8 mouse cellular contexts compared by ENCODE assay signal in the genomic region with DNA sequence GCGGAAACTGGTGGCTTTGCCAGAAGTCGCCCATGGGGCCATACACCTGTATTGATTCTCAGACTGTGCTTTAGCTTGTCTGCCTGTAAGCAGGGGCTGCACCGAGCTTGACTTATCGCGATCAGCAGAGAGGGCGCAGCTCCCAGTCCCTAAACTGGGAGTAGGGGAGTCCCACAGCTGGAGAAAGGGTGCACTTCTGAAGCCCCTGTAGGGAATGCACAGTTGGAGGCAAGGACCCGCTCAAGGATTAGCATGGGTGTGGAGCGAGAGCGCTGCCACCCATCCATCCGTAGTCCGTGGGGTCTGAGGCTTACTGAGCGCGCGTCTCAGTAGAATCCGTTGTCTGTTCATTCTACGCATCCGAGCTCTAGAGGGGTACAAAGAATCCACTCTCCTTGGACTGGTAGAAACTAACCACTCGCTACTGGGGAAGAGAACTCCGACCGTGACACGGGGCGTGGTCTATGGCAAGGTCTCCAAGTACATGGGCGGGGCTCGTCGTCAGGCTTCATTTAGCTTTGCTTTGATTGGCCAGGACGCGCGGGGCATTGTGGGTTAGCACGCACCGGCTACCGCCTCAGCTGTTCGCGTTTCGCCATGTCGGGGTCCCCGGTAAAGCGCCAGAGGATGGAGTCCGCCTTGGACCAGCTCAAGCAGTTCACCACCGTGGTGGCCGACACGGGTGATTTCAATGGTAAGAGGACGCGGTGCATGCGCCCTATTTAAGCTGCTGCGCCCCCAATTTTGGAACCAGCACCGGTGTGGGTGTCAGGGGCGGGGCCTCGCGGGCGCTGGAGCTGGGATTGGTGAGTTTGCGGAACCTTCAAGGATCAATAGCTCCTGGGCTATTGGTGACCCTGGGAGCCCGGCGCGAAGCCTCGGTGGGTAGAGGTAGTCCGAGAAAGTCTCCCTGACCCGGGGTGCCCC. TPM values are rescaled to one million over a fixed set of nuclear protein-coding genes. Genes with fewer than 3 reads are reported as not detected.
DNase-seq lines count a peak whose midpoint lies in the region; ATAC-seq and TF ChIP-seq lines count a peak whose summit lies in the region.

Gene Taldo1, plus strand, starts transcription at position 575 of the 927 bp plus-strand sequence.

- H3K9ac ChIP-seq in MEL (ENCODE audit: control insufficient read depth, low read depth, low read length, poor library complexity, severe bottlenecking): peak within 1 kb of the TSS; percentile 74
- H3K9ac ChIP-seq in lung, postnatal 0 days (replicated peaks; ENCODE audit: low read depth): peak within 1 kb of the TSS; percentile 54

- H3K36me3 ChIP-seq in MEL (ENCODE audit: control insufficient read depth in 1 of 2, insufficient read depth in 2 of 2, low read length in 2 of 2): peaks cover 10 to 49% of the 10 kb centered on the region in 2 experiments
- peaks cover 16% of the 10 kb centered on the region for H3K36me3 ChIP-seq in hindbrain, embryonic 10.5 days
- H3K36me3 ChIP-seq in lung, postnatal 0 days (ENCODE audit: insufficient read depth, low read length): 0 out of 2 replicates have a peak, but pooled peaks cover 9% of the 10 kb centered on the region

- no peak for TF ChIP-seq RAD21 in MEL (IDR thresholded peaks at IDR 0.05; ENCODE audit: low read depth, low read length)

- TF ChIP-seq POLR2A in MEL (IDR thresholded peaks at IDR 0.05; ENCODE audit: control insufficient read depth in 1 of 2, insufficient read depth in 1 of 2, low read depth in 1 of 2, low read length in 2 of 2, poor library complexity in 1 of 2): peak; percentile 59 to 87; a peak in 3 of 4 replicates

- peak within 1 kb of the TSS; percentile 77 to 78 for H3K4me3 ChIP-seq in MEL (ENCODE audit: control insufficient read depth in 1 of 2, insufficient read depth in 1 of 2, low read depth in 2 of 2, low read length in 2 of 2)
- H3K4me3 ChIP-seq in hindbrain, embryonic 10.5 days: peak within 1 kb of the TSS; percentile 80
- peak within 1 kb of the TSS; percentile 63 for H3K4me3 ChIP-seq in lung, postnatal 0 days (ENCODE audit: low read depth, low read length)

- peaks cover 25% of the 10 kb centered on the region for H3K79me2 ChIP-seq in MEL (ENCODE audit: control insufficient read depth, insufficient read depth, low read length, poor library complexity)

- peaks cover 15 to 37% of the 10 kb centered on the region in 2 experiments for H3K4me1 ChIP-seq in MEL (ENCODE audit: control insufficient read depth in 1 of 2, insufficient read depth in 2 of 2, low read length in 2 of 2)
- peaks cover 22% of the 10 kb centered on the region for H3K4me1 ChIP-seq in hindbrain, embryonic 10.5 days (replicated peaks)
- H3K4me1 ChIP-seq in lung, postnatal 0 days (ENCODE audit: insufficient read depth, low read depth, low read length): peaks cover 8% of the 10 kb centered on the region; the same call in 1 of the 2 replicates

- TF ChIP-seq CTCF in MEL (IDR thresholded peaks at IDR 0.05 in 2 of 3, conservative IDR thresholded peaks at IDR 0.05 in 1 of 3; ENCODE audit: control insufficient read depth in 1 of 3, insufficient read depth in 1 of 3, low read depth in 2 of 3, low read length in 3 of 3, poor library complexity in 1 of 3, severe bottlenecking in 1 of 3): no peak
- no peak for TF ChIP-seq CTCF in lung, postnatal 0 days (IDR thresholded peaks at IDR 0.05)

- peak within 1 kb of the TSS; percentile 87 for H3K4me2 ChIP-seq in lung, postnatal 0 days (replicated peaks; ENCODE audit: low read depth, low read length)

- no peaks in the 10 kb centered on the region for H3K9me3 ChIP-seq in MEL (replicated peaks; ENCODE audit: insufficient read depth, low read length)
- H3K9me3 ChIP-seq in hindbrain, embryonic 10.5 days: no peaks in the 10 kb centered on the region
- no peaks in the 10 kb centered on the region for H3K9me3 ChIP-seq in lung, postnatal 0 days (ENCODE audit: low read length)

- H3K27ac ChIP-seq in MEL (ENCODE audit: control insufficient read depth, low read depth, low read length): peak within 1 kb of the TSS; percentile 97
- H3K27ac ChIP-seq in hindbrain, embryonic 10.5 days: peak within 1 kb of the TSS; percentile 89
- peak within 1 kb of the TSS; percentile 75 for H3K27ac ChIP-seq in lung, postnatal 0 days (ENCODE audit: low read length)

- DNase-seq in MEL (ENCODE audit: low read depth, low spot score): peak; percentile 99
- DNase-seq in cerebellum, adult 8-10 months: peak; percentile 94
- DNase-seq in hindbrain, embryonic 10.5 days (ENCODE audit: low spot score): peak; percentile 97
- DNase-seq in layer of hippocampus, adult 9-11 months: peak; percentile 96
- DNase-seq in lung, postnatal 0 days (ENCODE audit: low spot score): peak; percentile 98
- peak; percentile 88 for DNase-seq in ovary, postnatal 14 days (ENCODE audit: low spot score)
- DNase-seq in thymus, postnatal 14 days: peak; percentile 98

- no peaks in the 10 kb centered on the region for H3K27me3 ChIP-seq in MEL (ENCODE audit: control insufficient read depth in 1 of 2, insufficient read depth in 2 of 2, low read length in 2 of 2)
- H3K27me3 ChIP-seq in hindbrain, embryonic 10.5 days (ENCODE audit: insufficient read depth, poor library complexity, severe bottlenecking): peaks cover 9% of the 10 kb centered on the region; the same call in 1 of the 2 replicates
- H3K27me3 ChIP-seq in lung, postnatal 0 days (replicated peaks; ENCODE audit: insufficient read depth, low read length): no peaks in the 10 kb centered on the region

- WGBS in hindbrain, embryonic 10.5 days: under 1% methylated on average over 57 of the region's 57 CpGs
- WGBS in lung, postnatal 0 days: under 1% methylated on average over 57 of the region's 57 CpGs

- TF ChIP-seq EP300 in MEL (IDR thresholded peaks at IDR 0.05; ENCODE audit: low read depth in 1 of 2, low read length in 2 of 2): no peak
- TF ChIP-seq EP300 in lung, postnatal 0 days (IDR thresholded peaks at IDR 0.05): no peak

- ATAC-seq in frontal cortex, adult (ENCODE audit: low TSS enrichment): peak; percentile 94
- ATAC-seq in lung, postnatal 0 days: peak; percentile 97

TF ChIP-seq in MEL, 35 proteins besides CTCF, POLR2A, EP300 and RAD21 (continues in another document):
- TF ChIP-seq TBP (IDR thresholded peaks at IDR 0.05; ENCODE audit: low read depth, low read length) (peak; percentile 64), USF2 (IDR thresholded peaks at IDR 0.05; ENCODE audit: borderline replicate concordance in 1 of 2, insufficient read depth in 1 of 2, low read depth in 1 of 2, low read length in 2 of 2) (no peak), NRF1 (IDR thresholded peaks at IDR 0.05; ENCODE audit: insufficient read depth, low read depth, low read length, poor library complexity, severe bottlenecking) (no peak), ZKSCAN1 (IDR thresholded peaks at IDR 0.05; ENCODE audit: low read depth, low read length) (no peak), KAT2A (conservative IDR thresholded peaks at IDR 0.05; ENCODE audit: low read depth, low read length) (no peak), HCFC1 (IDR thresholded peaks at IDR 0.05; ENCODE audit: low read depth, low read length) (peak; percentile 74), POLR2AphosphoS2 (IDR thresholded peaks at IDR 0.05; ENCODE audit: low read length) (peak; percentile 80), UBTF (IDR thresholded peaks at IDR 0.05; ENCODE audit: borderline replicate concordance, insufficient read depth, low read depth, low read length) (no peak), CHD1 (IDR thresholded peaks at IDR 0.05; ENCODE audit: low read depth, low read length) (no peak), TAL1 (IDR thresholded peaks at IDR 0.05; ENCODE audit: low read length) (no peak), ZNF384 (IDR thresholded peaks at IDR 0.05; ENCODE audit: low read depth, low read length) (no peak), ELF1 (IDR thresholded peaks at IDR 0.05; ENCODE audit: low read depth, low read length) (no peak), SMC3 (IDR thresholded peaks at IDR 0.05; ENCODE audit: low read depth, low read length) (no peak), USF1 (IDR thresholded peaks at IDR 0.05; ENCODE audit: low read depth, low read length) (no peak), ETS1 (IDR thresholded peaks at IDR 0.05; ENCODE audit: low read depth, low read length) (peak; percentile 60; the same call in 1 of the 2 replicates), MXI1 (IDR thresholded peaks at IDR 0.05; ENCODE audit: low read depth, low read length) (peak; percentile 68), ZMIZ1 (IDR thresholded peaks at IDR 0.05; ENCODE audit: low read depth, low read length) (peak; percentile 85), CHD2 (IDR thresholded peaks at IDR 0.05; ENCODE audit: low read length) (no peak), BHLHE40 (IDR thresholded peaks at IDR 0.05; ENCODE audit: borderline replicate concordance, low read depth, low read length) (no peak; the same call in 1 of the 2 replicates), E2F4 (IDR thresholded peaks at IDR 0.05; ENCODE audit: borderline replicate concordance, low read depth, low read length) (no peak), SIN3A (IDR thresholded peaks at IDR 0.05; ENCODE audit: low read length) (peak; percentile 89), NELFE (IDR thresholded peaks at IDR 0.05; ENCODE audit: low read depth, low read length) (peak; percentile 79), POLR2AphosphoS5 (IDR thresholded peaks at IDR 0.05; ENCODE audit: borderline replicate concordance, low read depth, low read length) (no peak), GATA1 (IDR thresholded peaks at IDR 0.05; ENCODE audit: low read depth, low read length) (peak; percentile 3; the same call in 1 of the 2 replicates), MEF2A (IDR thresholded peaks at IDR 0.05; ENCODE audit: extremely low read depth, insufficient replicate concordance, low read depth, low read length, poor library complexity, severe bottlenecking) (peak; percentile 10; the same call in 1 of the 2 replicates), TCF12 (IDR thresholded peaks at IDR 0.05; ENCODE audit: low read depth, low read length) (peak; percentile 25; the same call in 1 of the 2 replicates), JUND (IDR thresholded peaks at IDR 0.05; ENCODE audit: low read depth, low read length) (no peak), MYC (IDR thresholded peaks at IDR 0.05; ENCODE audit: low read depth, low read length) (no peak), GABPA (IDR thresholded peaks at IDR 0.05; ENCODE audit: low read depth, low read length) (no peak), MAX (IDR thresholded peaks at IDR 0.05; ENCODE audit: low read length) (no peak), MAZ (IDR thresholded peaks at IDR 0.05; ENCODE audit: low read depth, low read length) (no peak)

RNA-seq across cellular contexts. Expression of gene Taldo1, which starts in this region (rescaled TPM):
- 415 and 498 TPM in 2 replicates for total RNA-seq in MEL (2012; rRNA removed)
- polyA plus RNA-seq in MEL (2012; ENCODE audit: insufficient read depth in 1 of 2, insufficient read length in 2 of 2, low read depth in 1 of 2, low replicate concordance in 2 of 2, missing spikeins in 1 of 2): 100 to 1,000 TPM in 1 of 2 experiments, not detected in 1; 298 TPM
- 336 and 378 TPM in 2 replicates for polyA plus RNA-seq in hindbrain, embryonic 10.5 days (2016; fragmentation: Nextera tagmentation; extraction: Ambion mirVana)
- 260 and 276 TPM in 2 replicates for polyA plus RNA-seq in lung, postnatal 0 days (2015; fragmentation: Nextera tagmentation; extraction: Ambion mirVana)

Comparison
In these comparisons a context has a peak if more than half of its experiments do, and no peak if none do; other contexts are left out.
1. Peak in every context shown above with its lines: DNase-seq, ATAC-seq, H3K4me3 ChIP-seq and H3K27ac ChIP-seq.